Comparison of ENCODE assay signal across 34 mouse cellular contexts in genomic region chrX:78369343-78369742, GRCm38 (mm10). TPM values are rescaled to one million over a fixed set of nuclear protein-coding genes. Genes with fewer than 3 reads are reported as not detected.
"Had no signal": no experiment of that assay in that cellular context is flagged by ENCODE, and none has a peak within 500 bp of the region (broad histone marks: within the 10 kb centered on the region; RNA-seq: fewer than 3 reads in every experiment).

4930480E11Rik (plus strand) TSS chrX:78369643.

- DNase-seq: cerebellum, adult 8-10 months; cerebellum, adult 9-10 months; cerebellum, adult 9-11 months; cerebellum, postnatal 10 days; cerebellum, postnatal 14 days; cerebellum, postnatal 25 days; cerebellum, postnatal 36 days; embryo, embryonic 11 days; forebrain, postnatal 0 days; gastrocnemius, adult 2 months; gastrocnemius, postnatal 10 days; gastrocnemius, postnatal 14 days; gastrocnemius, postnatal 25 days; gastrocnemius, postnatal 36 days; heart, adult 11 months; heart, adult 18-20 months; heart, adult 2 months had no signal

- H3K4me1 ChIP-seq: embryonic facial prominence, embryonic 10.5 days; embryonic facial prominence, embryonic 12.5 days; embryonic facial prominence, embryonic 13.5 days; embryonic facial prominence, embryonic 15.5 days; forebrain, embryonic 10.5 days; forebrain, embryonic 12.5 days; forebrain, embryonic 13.5 days; forebrain, embryonic 15.5 days had no signal

- H3K36me3 ChIP-seq: embryonic facial prominence, embryonic 10.5 days; embryonic facial prominence, embryonic 12.5 days; embryonic facial prominence, embryonic 13.5 days; embryonic facial prominence, embryonic 15.5 days; forebrain, embryonic 10.5 days; forebrain, embryonic 12.5 days; forebrain, embryonic 15.5 days had no signal

- H3K27ac ChIP-seq: embryonic facial prominence, embryonic 10.5 days; embryonic facial prominence, embryonic 12.5 days; embryonic facial prominence, embryonic 13.5 days; embryonic facial prominence, embryonic 15.5 days; forebrain, embryonic 10.5 days; forebrain, embryonic 12.5 days; forebrain, embryonic 13.5 days; forebrain, embryonic 15.5 days; gastrocnemius, adult 2 months; heart, adult 2 months had no signal

- H3K27me3 ChIP-seq: embryonic facial prominence, embryonic 12.5 days; embryonic facial prominence, embryonic 13.5 days; embryonic facial prominence, embryonic 15.5 days; forebrain, embryonic 12.5 days; forebrain, embryonic 13.5 days; forebrain, embryonic 15.5 days had no signal

- H3K4me3 ChIP-seq: embryonic facial prominence, embryonic 10.5 days; embryonic facial prominence, embryonic 12.5 days; embryonic facial prominence, embryonic 13.5 days; embryonic facial prominence, embryonic 15.5 days; erythroblast, embryonic 14.5 days; forebrain, embryonic 10.5 days; forebrain, embryonic 12.5 days; forebrain, embryonic 13.5 days; forebrain, embryonic 15.5 days; gastrocnemius, adult 2 months; heart, adult 2 months had no signal

RNA-seq across cellular contexts. Expression of gene 4930480E11Rik, which starts in this region (rescaled TPM):
- polyA plus RNA-seq: cortical plate, adult 2 months; embryonic facial prominence, embryonic 10.5 days; embryonic facial prominence, embryonic 11.5 days; embryonic facial prominence, embryonic 12.5 days; embryonic facial prominence, embryonic 13.5 days; embryonic facial prominence, embryonic 14.5 days; embryonic facial prominence, embryonic 15.5 days; erythroblast, embryonic 14.5 days; forebrain, embryonic 10.5 days; forebrain, embryonic 11.5 days; forebrain, embryonic 12.5 days; forebrain, embryonic 13.5 days; forebrain, embryonic 14.5 days; forebrain, embryonic 15.5 days; forebrain, embryonic 16.5 days; forebrain, postnatal 0 days; frontal cortex, adult 2 months; gonadal fat pad, adult 2 months; heart, adult 2 months had no signal
